9 mouse cellular contexts compared by ENCODE assay signal in genomic region chr7:99073734-99074372, GRCm38 (mm10).
DNase-seq lines count a peak whose midpoint lies in the region; ATAC-seq lines count a peak whose summit lies in the region.
"Had no signal": no experiment of that assay in that cellular context is flagged by ENCODE, and none has a peak within 500 bp of the region (broad histone marks: within the 10 kb centered on the region; RNA-seq: fewer than 3 reads in every experiment).

No protein-coding gene starts in this region.

- H3K4me3 ChIP-seq in heart, embryonic 15.5 days: no peak overlapping the region
- no peak overlapping the region for H3K4me3 ChIP-seq in heart, embryonic 12.5 days
- no peak overlapping the region for H3K4me3 ChIP-seq in intestine, embryonic 14.5 days (ENCODE audit: low read depth, low read length)
- H3K4me3 ChIP-seq in stomach, embryonic 16.5 days (replicated peaks; ENCODE audit: low read length): no peak overlapping the region
- H3K4me3 ChIP-seq: liver, embryonic 15.5 days had no signal

- no peak overlapping the region for H3K9ac ChIP-seq in heart, embryonic 15.5 days
- no peak overlapping the region for H3K9ac ChIP-seq in heart, embryonic 12.5 days
- no peak overlapping the region for H3K9ac ChIP-seq in intestine, embryonic 14.5 days (ENCODE audit: low read length)
- no peak overlapping the region for H3K9ac ChIP-seq in stomach, embryonic 16.5 days (ENCODE audit: low read length)
- H3K9ac ChIP-seq: liver, embryonic 15.5 days had no signal

- WGBS in heart, embryonic 15.5 days: 35% methylated on average over 7 of the region's 7 CpGs
- WGBS in heart, embryonic 12.5 days: 30% methylated on average over 7 of the region's 7 CpGs
- 27% methylated on average over 7 of the region's 7 CpGs for WGBS in intestine, embryonic 14.5 days
- 28% methylated on average over 7 of the region's 7 CpGs for WGBS in stomach, embryonic 16.5 days

- ATAC-seq in heart, embryonic 15.5 days (replicated peaks; ENCODE audit: insufficient number of reproducible peaks, insufficient read depth, low FRiP score, low read depth): peak; percentile 53; the same call in 1 of the 2 replicates
- no peak for ATAC-seq in heart, embryonic 12.5 days (ENCODE audit: insufficient number of reproducible peaks, low FRiP score)
- peak; percentile 58 for ATAC-seq in intestine, embryonic 14.5 days (replicated peaks; ENCODE audit: low FRiP score, low TSS enrichment, low read depth)
- ATAC-seq in megakaryocyte progenitor cell, adult 5-6 weeks (replicated peaks; ENCODE audit: poor library complexity): peak; percentile 54; the same call in 1 of the 2 replicates
- ATAC-seq in stomach, embryonic 16.5 days (ENCODE audit: insufficient read depth, low FRiP score): 0 out of 2 replicates have a peak, but pooled peaks have one; percentile 6
- no peak for ATAC-seq in granulocyte monocyte progenitor cell, adult 5-6 weeks (replicated peaks; ENCODE audit: poor library complexity, severe bottlenecking)

- DNase-seq in MN1 (ENCODE audit: low spot score): peak; percentile 72
- DNase-seq in embryo, embryonic 9.5 days (ENCODE audit: extremely low spot score): peak; percentile 61
- DNase-seq in intestine, embryonic 14.5 days (ENCODE audit: low spot score): peak; percentile 79

- H3K27ac ChIP-seq in heart, embryonic 15.5 days: no peak overlapping the region
- no peak overlapping the region for H3K27ac ChIP-seq in heart, embryonic 12.5 days (ENCODE audit: poor library complexity, severe bottlenecking)
- no peak overlapping the region for H3K27ac ChIP-seq in intestine, embryonic 14.5 days (ENCODE audit: low read depth)
- H3K27ac ChIP-seq in stomach, embryonic 16.5 days (ENCODE audit: low read length): no peak overlapping the region
- H3K27ac ChIP-seq: liver, embryonic 15.5 days had no signal

- H3K4me1 ChIP-seq in heart, embryonic 15.5 days (replicated peaks): peaks cover 24% of the 10 kb centered on the region
- peaks cover 59% of the 10 kb centered on the region for H3K4me1 ChIP-seq in heart, embryonic 12.5 days (replicated peaks)
- H3K4me1 ChIP-seq in intestine, embryonic 14.5 days (replicated peaks; ENCODE audit: control insufficient read depth, insufficient read depth, low read length): peaks cover 25% of the 10 kb centered on the region
- peaks cover 27% of the 10 kb centered on the region for H3K4me1 ChIP-seq in stomach, embryonic 16.5 days (ENCODE audit: control insufficient read depth, insufficient read depth, low read length)

- no peaks in the 10 kb centered on the region for H3K27me3 ChIP-seq in heart, embryonic 15.5 days
- H3K27me3 ChIP-seq in heart, embryonic 12.5 days (replicated peaks): no peaks in the 10 kb centered on the region
- no peaks in the 10 kb centered on the region for H3K27me3 ChIP-seq in intestine, embryonic 14.5 days (replicated peaks; ENCODE audit: control insufficient read depth, insufficient read depth, low read length)
- H3K27me3 ChIP-seq in stomach, embryonic 16.5 days (ENCODE audit: control insufficient read depth, insufficient read depth, low read length): no peaks in the 10 kb centered on the region
- H3K27me3 ChIP-seq: liver, embryonic 15.5 days had no signal

- H3K9me3 ChIP-seq in heart, embryonic 15.5 days (replicated peaks): no peaks in the 10 kb centered on the region
- H3K9me3 ChIP-seq in heart, embryonic 12.5 days (replicated peaks): no peaks in the 10 kb centered on the region
- no peaks in the 10 kb centered on the region for H3K9me3 ChIP-seq in intestine, embryonic 14.5 days (ENCODE audit: control insufficient read depth, low read length)
- H3K9me3 ChIP-seq in stomach, embryonic 16.5 days (replicated peaks; ENCODE audit: control insufficient read depth, low read length): no peaks in the 10 kb centered on the region
- H3K9me3 ChIP-seq: liver, embryonic 15.5 days had no signal

- H3K4me2 ChIP-seq in heart, embryonic 15.5 days: no peak overlapping the region
- no peak overlapping the region for H3K4me2 ChIP-seq in heart, embryonic 12.5 days
- H3K4me2 ChIP-seq in intestine, embryonic 14.5 days (ENCODE audit: low read length): no peak overlapping the region
- H3K4me2 ChIP-seq in stomach, embryonic 16.5 days (ENCODE audit: low read depth, low read length): no peak overlapping the region
- H3K4me2 ChIP-seq: liver, embryonic 15.5 days had no signal

- no peaks in the 10 kb centered on the region; the same call in 1 of the 2 replicates for H3K36me3 ChIP-seq in heart, embryonic 15.5 days
- H3K36me3 ChIP-seq in heart, embryonic 12.5 days: 0 out of 2 replicates have a peak, but pooled peaks cover 3% of the 10 kb centered on the region
- H3K36me3 ChIP-seq in intestine, embryonic 14.5 days (ENCODE audit: control insufficient read depth, insufficient read depth, low read length): 0 out of 2 replicates have a peak, but pooled peaks cover under 1% of the 10 kb centered on the region
- no peaks in the 10 kb centered on the region for H3K36me3 ChIP-seq in stomach, embryonic 16.5 days (ENCODE audit: control insufficient read depth, insufficient read depth, low read length)

Comparison
In these comparisons a context has a peak if more than half of its experiments do, and no peak if none do; other contexts are left out.
1. ATAC-seq: peak in heart, embryonic 15.5 days (single experiment), intestine, embryonic 14.5 days (single experiment), megakaryocyte progenitor cell, adult 5-6 weeks (single experiment) and stomach, embryonic 16.5 days (single experiment); none in heart, embryonic 12.5 days (single experiment) and granulocyte monocyte progenitor cell, adult 5-6 weeks (single experiment).
2. Peak in every context shown above with its lines, with median percentiles within 50 percentile points of each other: DNase-seq.